Mouse (Mus musculus) CD4-positive, CD25-positive, alpha-beta regulatory T cell (primary cell): ENCODE results near the gene 9430038I01Rik. TPM values are rescaled to one million over a fixed set of nuclear protein-coding genes. Genes with fewer than 3 reads are reported as not detected.

Experiments
- polyA plus RNA-seq: library from polyadenylated mRNA; unstranded; fragments of 100-300 nt; shearing (Covaris generic); gene quantifications from one replicate; pipeline ENCODE4 v1.2.1, GENCODE M21; 2017

9430038I01Rik gene
- 11.7 TPM for polyA plus RNA-seq

DNA sequence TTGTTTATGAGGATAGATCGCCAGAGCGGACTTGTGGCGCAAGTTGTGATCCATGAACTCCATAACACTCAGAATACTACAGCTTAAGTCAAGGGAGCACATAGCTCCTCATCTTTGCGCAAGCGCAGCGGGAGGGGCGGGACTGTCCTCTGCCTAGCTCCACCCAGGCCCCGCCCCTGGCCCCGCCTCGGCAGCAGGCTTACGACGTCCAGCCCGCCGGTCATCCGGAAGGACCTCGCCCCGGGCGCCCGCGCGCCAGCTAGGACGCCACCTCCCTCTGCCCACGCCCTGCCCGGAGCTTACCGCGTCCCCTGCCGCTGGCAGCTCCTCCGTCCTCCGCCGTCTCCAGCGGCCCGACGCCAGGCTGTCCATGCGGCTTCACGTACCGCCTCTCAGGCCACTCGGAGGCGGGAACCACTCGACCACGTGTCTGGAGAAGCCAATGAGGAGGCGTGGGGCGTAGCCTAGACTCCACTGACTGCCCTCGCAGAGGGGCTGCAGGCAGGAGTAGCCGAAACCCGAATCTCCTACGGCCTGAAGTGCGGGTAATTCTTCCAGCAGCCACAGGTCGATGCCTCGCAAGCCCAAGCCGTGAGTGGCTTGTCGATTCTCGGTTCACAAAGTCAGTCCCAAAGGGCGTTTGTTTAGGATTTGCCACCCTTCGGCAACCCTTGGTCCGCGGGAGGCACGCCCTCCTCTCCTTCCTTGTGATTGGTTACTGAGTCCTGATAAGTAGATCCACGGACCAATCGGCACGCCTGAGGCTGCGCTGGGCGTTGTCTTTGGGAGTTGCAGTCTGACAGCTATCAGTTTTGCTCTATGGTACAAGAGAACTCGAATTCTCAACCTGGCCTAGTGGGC lies at the start of gene 9430038I01Rik:
9430038I01Rik (minus strand) TSS at position 426 of the 861 bp plus-strand sequence.

GRCm38 (mm10) chr7:137437440-137438178 lies 27.0 kb upstream of the 9430038I01Rik start, which contains the start of gene Glrx3:
TSS of gene Glrx3 (plus strand) at chr7:137437614.

Other genes with a start within 250 kb of the 9430038I01Rik start
- not detected for gene Ebf3, start 96.3 kb downstream of the 9430038I01Rik start, polyA plus RNA-seq
- gene Glrx3, start 26.9 kb upstream of the 9430038I01Rik start, polyA plus RNA-seq, result 116 TPM